Mouse (Mus musculus): ENCODE results near the gene Adipor2. TPM values are rescaled to one million over a fixed set of nuclear protein-coding genes. Genes with fewer than 3 reads are reported as not detected.

The Adipor2 gene
- polyA plus RNA-seq (2014; fragmentation: Illumina TruSeq; extraction: RNeasy Lipid Tissue Mini Kit (QIAGEN cat#74804)): 67.5 TPM

GRCm38 (mm10) chr6:119417354-119417753 lies at the start of gene Adipor2:
Gene Adipor2 (minus strand): TSS chr6:119417704.

DNA sequence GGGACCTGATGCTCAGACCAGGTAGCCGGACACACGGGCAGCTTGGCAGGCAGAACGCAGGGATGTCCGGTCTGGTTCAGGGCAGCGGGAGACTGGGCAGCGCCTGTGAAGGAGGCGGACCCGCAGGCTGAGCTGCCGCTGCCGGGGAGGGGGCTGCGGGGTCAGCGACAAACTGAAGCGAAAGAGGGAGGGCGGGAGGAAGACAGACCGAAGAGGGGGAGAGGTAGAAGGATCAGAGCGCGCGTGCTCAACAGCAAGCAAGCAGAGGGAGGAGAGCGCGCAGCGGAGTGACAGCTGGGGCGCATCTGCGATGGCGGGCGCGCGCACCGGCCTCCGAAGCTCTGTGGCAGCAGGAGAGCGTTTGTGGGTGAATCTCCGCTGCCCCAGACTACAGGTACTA lies 87.0 kb downstream of the Adipor2 start, which contains the start of gene Lrtm2:
Gene Lrtm2 (minus strand): TSS at position 261 of the 400 bp plus-strand sequence.

Other genes with a start within 250 kb of the Adipor2 start
- gene Dcp1b, start 242.5 kb downstream of the Adipor2 start, polyA plus RNA-seq (2014; fragmentation: Illumina TruSeq; extraction: RNeasy Lipid Tissue Mini Kit (QIAGEN cat#74804)): 6.4 TPM
- 6.9 TPM for gene Cacna1c, start 221.3 kb downstream of the Adipor2 start, polyA plus RNA-seq (2014; fragmentation: Illumina TruSeq; extraction: RNeasy Lipid Tissue Mini Kit (QIAGEN cat#74804))
- gene Cacna2d4, start 181.2 kb downstream of the Adipor2 start, polyA plus RNA-seq (2014; fragmentation: Illumina TruSeq; extraction: RNeasy Lipid Tissue Mini Kit (QIAGEN cat#74804)): not detected
- gene Lrtm2, start 86.9 kb downstream of the Adipor2 start, polyA plus RNA-seq (2014; fragmentation: Illumina TruSeq; extraction: RNeasy Lipid Tissue Mini Kit (QIAGEN cat#74804)): 0.17 TPM
- 39.3 TPM for gene Fbxl14, start 62.0 kb upstream of the Adipor2 start, polyA plus RNA-seq (2014; fragmentation: Illumina TruSeq; extraction: RNeasy Lipid Tissue Mini Kit (QIAGEN cat#74804))
- gene Wnt5b, start 126.6 kb upstream of the Adipor2 start, polyA plus RNA-seq (2014; fragmentation: Illumina TruSeq; extraction: RNeasy Lipid Tissue Mini Kit (QIAGEN cat#74804)): 0.83 TPM

Data from ovary, adult 10 weeks (tissue).